In the genomic region with DNA sequence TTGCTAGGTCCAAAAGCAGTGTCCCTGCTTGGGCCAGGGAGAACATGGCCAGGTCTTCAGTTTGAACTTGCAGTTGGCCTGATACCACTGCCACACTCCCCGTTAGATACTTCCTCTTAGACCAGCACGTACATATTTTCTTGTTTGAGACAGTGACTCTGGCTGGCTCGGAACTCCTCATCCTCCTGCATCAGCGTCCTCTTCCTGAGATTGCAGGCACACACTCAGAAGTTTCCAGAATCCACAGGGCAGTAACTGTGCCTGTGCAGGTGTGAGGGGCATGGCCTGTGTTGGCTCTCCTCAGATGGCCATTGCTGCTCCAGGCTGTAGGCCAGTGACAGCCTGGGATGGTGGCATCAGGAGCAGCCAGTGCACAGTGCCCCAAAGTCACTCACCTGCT, we compare ENCODE assay signal across 34 mouse cellular contexts. TPM values are rescaled to one million over a fixed set of nuclear protein-coding genes. Genes with fewer than 3 reads are reported as not detected.
DNase-seq lines count a peak whose midpoint lies in the region; ATAC-seq and TF ChIP-seq lines count a peak whose summit lies in the region.
"Had no signal": no experiment of that assay in that cellular context is flagged by ENCODE, and none has a peak within 500 bp of the region (broad histone marks: within the 10 kb centered on the region; RNA-seq: fewer than 3 reads in every experiment).

No protein-coding gene starts in this region.

- H3K9me3 ChIP-seq in forebrain, embryonic 13.5 days (replicated peaks) = no peaks in the 10 kb centered on the region
- no peaks in the 10 kb centered on the region for H3K9me3 ChIP-seq in forebrain, postnatal 0 days (ENCODE audit: low read length)
- H3K9me3 ChIP-seq: embryonic facial prominence, embryonic 10.5 days; embryonic facial prominence, embryonic 13.5 days; forebrain, embryonic 12.5 days; heart, embryonic 12.5 days; heart, embryonic 15.5 days; hindbrain, embryonic 10.5 days; hindbrain, embryonic 13.5 days had no signal

- H3K36me3 ChIP-seq in forebrain, embryonic 13.5 days (ENCODE audit: poor library complexity, severe bottlenecking) = peaks cover 61% of the 10 kb centered on the region
- H3K36me3 ChIP-seq in forebrain, postnatal 0 days (ENCODE audit: insufficient read depth) = peaks cover 52% of the 10 kb centered on the region

- no peaks in the 10 kb centered on the region for H3K27me3 ChIP-seq in forebrain, embryonic 13.5 days
- H3K27me3 ChIP-seq in forebrain, postnatal 0 days (ENCODE audit: insufficient read depth, low read length) = no peaks in the 10 kb centered on the region
- H3K27me3 ChIP-seq: CH12.LX; embryonic facial prominence, embryonic 13.5 days; forebrain, embryonic 12.5 days; heart, embryonic 12.5 days; heart, embryonic 15.5 days; hindbrain, embryonic 13.5 days; Patski had no signal

- no peak overlapping the region for H3K9ac ChIP-seq in forebrain, embryonic 13.5 days
- no peak overlapping the region for H3K9ac ChIP-seq in forebrain, postnatal 0 days
- H3K9ac ChIP-seq: embryonic facial prominence, embryonic 13.5 days; forebrain, embryonic 12.5 days; heart, embryonic 12.5 days; heart, embryonic 15.5 days; hindbrain, embryonic 13.5 days had no signal

- intact Hi-C loops in left cerebral cortex, postnatal 10 days (cut with DNase I) = no loop called here

- ATAC-seq in forebrain, embryonic 13.5 days = no peak
- no peak for ATAC-seq in forebrain, postnatal 0 days
- ATAC-seq: forebrain, embryonic 16.5 days; hindbrain, embryonic 16.5 days; Patski had no signal

- H3K4me1 ChIP-seq in forebrain, embryonic 13.5 days = peaks cover 32% of the 10 kb centered on the region
- H3K4me1 ChIP-seq in forebrain, postnatal 0 days (ENCODE audit: insufficient read depth) = no peaks in the 10 kb centered on the region

- DNase-seq in forebrain, postnatal 0 days = no peak
- DNase-seq in layer of hippocampus, adult 2 months (ENCODE audit: low spot score in 2 of 2) = no peak
- DNase-seq in layer of hippocampus, adult 11-12 months (ENCODE audit: low spot score) = no peak
- DNase-seq in testis, postnatal 14 days (ENCODE audit: low spot score) = peak; percentile 3
- no peak for DNase-seq in testis, postnatal 10 days (ENCODE audit: low spot score)
- no peak for DNase-seq in left cerebral cortex, postnatal 10 days (ENCODE audit: extremely low spot score in 1 of 2, low spot score in 2 of 2)
- DNase-seq: adrenal gland, postnatal 10 days; adrenal gland, postnatal 36 days; B cell, adult 2 months; cerebellum, adult 18-20 months; cerebellum, adult 9-11 months; cerebellum, postnatal 36 days; embryo, embryonic 11 days; gastrocnemius, postnatal 10 days; gastrocnemius, postnatal 36 days; heart, postnatal 10 days; heart, postnatal 36 days had no signal

- no peak for TF ChIP-seq CTCF in forebrain, postnatal 0 days (IDR thresholded peaks at IDR 0.05; ENCODE audit: low read depth)
- TF ChIP-seq CTCF in layer of hippocampus, adult 2 months (conservative IDR thresholded peaks at IDR 0.05) = no peak

- no peak overlapping the region for H3K4me3 ChIP-seq in forebrain, embryonic 13.5 days
- H3K4me3 ChIP-seq in forebrain, postnatal 0 days (ENCODE audit: low read depth, low read length) = no peak overlapping the region
- H3K4me3 ChIP-seq in layer of hippocampus, adult 2 months = no peak overlapping the region
- H3K4me3 ChIP-seq: embryonic facial prominence, embryonic 10.5 days; embryonic facial prominence, embryonic 13.5 days; erythroblast, embryonic 14.5 days; forebrain, embryonic 12.5 days; heart, embryonic 12.5 days; heart, embryonic 15.5 days; hindbrain, embryonic 10.5 days; hindbrain, embryonic 13.5 days had no signal

- H3K4me2 ChIP-seq in forebrain, embryonic 13.5 days = no peak overlapping the region
- no peak overlapping the region for H3K4me2 ChIP-seq in forebrain, postnatal 0 days (ENCODE audit: low read depth)
- H3K4me2 ChIP-seq: embryonic facial prominence, embryonic 13.5 days; forebrain, embryonic 12.5 days; heart, embryonic 12.5 days; heart, embryonic 15.5 days; hindbrain, embryonic 13.5 days had no signal

- 92% methylated on average over 4 of the region's 4 CpGs for WGBS in forebrain, embryonic 13.5 days
- 95% methylated on average over 4 of the region's 4 CpGs for WGBS in forebrain, postnatal 0 days

- H3K27ac ChIP-seq in forebrain, embryonic 13.5 days = 0 out of 2 replicates have a peak overlapping the region, but pooled peaks have one; percentile 44
- H3K27ac ChIP-seq in forebrain, postnatal 0 days (ENCODE audit: low read depth, low read length) = no peak overlapping the region
- peak overlapping the region; percentile 32; the same call in 1 of the 2 replicates for H3K27ac ChIP-seq in layer of hippocampus, adult 2 months
- H3K27ac ChIP-seq: embryonic facial prominence, embryonic 10.5 days; heart, embryonic 15.5 days; hindbrain, embryonic 10.5 days; hindbrain, embryonic 13.5 days had no signal

RNA-seq across cellular contexts. Expression of gene Zbtb17, which starts 16.0 kb away (rescaled TPM):
- polyA plus RNA-seq in forebrain, embryonic 13.5 days (2015; fragmentation: Nextera tagmentation; extraction: Ambion mirVana) = 60.9 and 63.7 TPM in 2 replicates
- 42.1 and 51.5 TPM in 2 replicates for total RNA-seq in forebrain, postnatal 0 days (2014; rRNA removed)
- polyA plus RNA-seq in forebrain, postnatal 0 days (2015; fragmentation: Nextera tagmentation; extraction: Ambion mirVana) = 32.8 and 34.8 TPM in 2 replicates
- 10 to 100 TPM; 33.8 to 34.6 TPM for total RNA-seq in layer of hippocampus, adult 2 months (2021)
- 10 to 100 TPM; 23.0 to 26.1 TPM for total RNA-seq in left cerebral cortex, postnatal 10 days (2021)

RNA-seq across cellular contexts. Expression of gene Srarp, which starts 24.6 kb away (rescaled TPM):
- not detected in 2 replicates for polyA plus RNA-seq in forebrain, embryonic 13.5 days (2015; fragmentation: Nextera tagmentation; extraction: Ambion mirVana)
- 2.4 and 4.6 TPM in 2 replicates for total RNA-seq in forebrain, postnatal 0 days (2014; rRNA removed)
- 0.63 and 0.69 TPM in 2 replicates for polyA plus RNA-seq in forebrain, postnatal 0 days (2015; fragmentation: Nextera tagmentation; extraction: Ambion mirVana)
- 1 to 10 TPM; 4.1 to 5.3 TPM for total RNA-seq in layer of hippocampus, adult 2 months (2021)
- total RNA-seq in left cerebral cortex, postnatal 10 days (2021) = 1 to 10 TPM; 2.5 to 3.5 TPM
- total RNA-seq: adrenal gland, postnatal 10 days; adrenal gland, postnatal 36 days; CH12.LX; G1E; gastrocnemius, postnatal 10 days; granulocyte monocyte progenitor cell, adult 5-6 weeks; heart, postnatal 10 days had no signal
- polyA plus RNA-seq: embryonic facial prominence, embryonic 10.5 days; embryonic facial prominence, embryonic 13.5 days; erythroblast, embryonic 14.5 days; forebrain, embryonic 12.5 days; forebrain, embryonic 16.5 days; G1E; heart, embryonic 12.5 days; heart, embryonic 15.5 days; hindbrain, embryonic 10.5 days; hindbrain, embryonic 13.5 days had no signal

RNA-seq across cellular contexts. Expression of gene Hspb7, which starts 39.9 kb away (rescaled TPM):
- not detected in 2 replicates for polyA plus RNA-seq in forebrain, embryonic 13.5 days (2015; fragmentation: Nextera tagmentation; extraction: Ambion mirVana)
- total RNA-seq in forebrain, postnatal 0 days (2014; rRNA removed) = not detected in 2 replicates
- not detected in 2 replicates for polyA plus RNA-seq in forebrain, postnatal 0 days (2015; fragmentation: Nextera tagmentation; extraction: Ambion mirVana)
- under 1 TPM in 1 of 2 experiments, not detected in 1; 0.12 TPM for total RNA-seq in layer of hippocampus, adult 2 months (2021)
- under 1 TPM; 0.11 to 0.20 TPM for total RNA-seq in left cerebral cortex, postnatal 10 days (2021)
- total RNA-seq: G1E; granulocyte monocyte progenitor cell, adult 5-6 weeks had no signal
- polyA plus RNA-seq: embryonic facial prominence, embryonic 10.5 days; embryonic facial prominence, embryonic 13.5 days; erythroblast, embryonic 14.5 days; forebrain, embryonic 12.5 days; forebrain, embryonic 16.5 days; G1E; hindbrain, embryonic 10.5 days had no signal

RNA-seq across cellular contexts. Expression of gene Clcnkb, which starts 44.7 kb away (rescaled TPM):
- not detected in 2 replicates for polyA plus RNA-seq in forebrain, embryonic 13.5 days (2015; fragmentation: Nextera tagmentation; extraction: Ambion mirVana)
- total RNA-seq in forebrain, postnatal 0 days (2014; rRNA removed) = 0.08 TPM in 1 of 2 replicates, not detected in the other
- 0.25 TPM in 1 of 2 replicates, not detected in the other for polyA plus RNA-seq in forebrain, postnatal 0 days (2015; fragmentation: Nextera tagmentation; extraction: Ambion mirVana)
- not detected for total RNA-seq in layer of hippocampus, adult 2 months (2021)
- not detected for total RNA-seq in left cerebral cortex, postnatal 10 days (2021)
- total RNA-seq: adrenal gland, adult 18-20 months; adrenal gland, postnatal 10 days; adrenal gland, postnatal 36 days; granulocyte monocyte progenitor cell, adult 5-6 weeks had no signal
- polyA plus RNA-seq: cortical plate, adult 2 months; embryonic facial prominence, embryonic 13.5 days; erythroblast, embryonic 14.5 days; forebrain, embryonic 12.5 days; forebrain, embryonic 16.5 days; G1E; hindbrain, embryonic 10.5 days; hindbrain, embryonic 13.5 days; hindbrain, embryonic 16.5 days had no signal
